Mouse (Mus musculus) forebrain, embryonic 14.5 days (tissue): ENCODE measurements around the gene Cox8b. TPM values are rescaled to one million over a fixed set of nuclear protein-coding genes. Genes with fewer than 3 reads are reported as not detected.

Experiments used
- ATAC-seq: fragments of 200-750 bp; cut with Nextera tagmentation; 2 replicates; pipeline ENCODE4 v1.8.0; 2017; ENCODE audit warnings: mild to moderate bottlenecking, moderate library complexity
- DNase-seq: peaks from one replicate; pipeline ENCODE4 v3.0.0-alpha.2; 2015; ENCODE audit warnings: low spot score
- H3K27ac ChIP-seq: fragments of 300-500 bp; sonication (generic); 2 replicates; pipeline ENCODE4 v1.5.1; 2014; ENCODE audit warnings: low read depth, mild to moderate bottlenecking, control low read depth, low read length, moderate library complexity
- H3K27me3 ChIP-seq: fragments of 300-500 bp; sonication (generic); replicated peaks from 2 replicates; pipeline ENCODE4 v1.6.1; 2014; ENCODE audit warnings: low read length, control low read depth, mixed read lengths; ENCODE audit not compliant: control insufficient read depth, insufficient read depth
- H3K36me3 ChIP-seq: fragments of 300-500 bp; sonication (generic); 2 replicates; pipeline ENCODE4 v1.6.1; 2014; ENCODE audit warnings: low read length, control low read depth; ENCODE audit not compliant: control insufficient read depth, insufficient read depth
- H3K4me1 ChIP-seq: fragments of 300-500 bp; sonication (generic); 2 replicates; pipeline ENCODE4 v1.6.1; 2014; ENCODE audit warnings: antibody characterized with exemption, low read length, control low read depth; ENCODE audit not compliant: control insufficient read depth, insufficient read depth
- H3K4me2 ChIP-seq: fragments of 300-500 bp; sonication (generic); 2 replicates; pipeline ENCODE4 v1.6.1; 2014; ENCODE audit warnings: mild to moderate bottlenecking, control low read depth, low read length
- H3K4me3 ChIP-seq: fragments of 300-500 bp; sonication (generic); 2 replicates; pipeline ENCODE4 v1.5.1; 2014; ENCODE audit warnings: low read depth, low read length, control low read depth
- H3K9ac ChIP-seq: fragments of 300-500 bp; sonication (generic); 2 replicates; pipeline ENCODE4 v1.6.1; 2014; ENCODE audit warnings: mild to moderate bottlenecking, low read length, control low read depth, moderate library complexity
- H3K9me3 ChIP-seq: fragments of 300-500 bp; sonication (generic); replicated peaks from 2 replicates; pipeline ENCODE4 v1.6.1; 2016; ENCODE audit warnings: low read length, control low read depth, mixed read lengths; ENCODE audit not compliant: control insufficient read depth
- WGBS: fragments of 180-500 bp; shearing (Covaris S2); extraction: QIAGEN DNeasy Blood & Tissue Kit; methylation state at CpG from one replicate; pipeline ENCODE4 v1.1.7; 2014; 5-methylcytosine and 5-hydroxymethylcytosine counted together
- polyA plus RNA-seq: library from polyadenylated mRNA; unstranded; fragments of >200 nt; fragmentation: Nextera tagmentation; extraction: Ambion mirVana; gene quantifications from 2 replicates; pipeline ENCODE4 v1.2.1, GENCODE M21; 2014

Cox8b gene
- polyA plus RNA-seq, 1 experiment from 2014 or later = not detected

DNA sequence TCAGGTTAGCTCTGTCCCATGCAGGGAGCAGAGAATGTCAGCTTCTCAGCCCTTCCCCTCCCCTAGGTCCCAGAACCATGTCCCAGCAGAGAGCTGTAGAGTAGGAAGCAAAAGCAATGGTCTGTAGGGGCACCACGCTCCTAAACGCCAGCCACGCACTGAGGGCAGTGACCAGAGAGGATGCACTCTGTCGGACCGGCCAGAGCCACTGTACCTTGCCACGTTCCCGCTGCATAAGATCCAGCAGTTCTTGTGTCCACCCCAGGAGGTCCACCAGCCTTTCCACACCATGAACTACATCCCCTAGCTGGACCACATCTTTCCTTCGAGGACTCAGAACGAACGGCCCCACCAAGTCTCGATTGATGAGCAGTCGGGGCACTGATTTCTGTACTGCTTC is 35.5 kb downstream of the Cox8b start:
- H3K4me3 ChIP-seq = no peak overlapping the region
- H3K9ac ChIP-seq = no peak overlapping the region
- no peaks in the 10 kb centered on the region for H3K9me3 ChIP-seq
- H3K27me3 ChIP-seq = no peaks in the 10 kb centered on the region
- 90% methylated on average over 12 of the region's 12 CpGs for WGBS
- H3K36me3 ChIP-seq = peaks cover 69% of the 10 kb centered on the region
- no peaks in the 10 kb centered on the region for H3K4me1 ChIP-seq
- no peak overlapping the region for H3K27ac ChIP-seq
- no peak overlapping the region for H3K4me2 ChIP-seq
- ATAC-seq = no peak
- DNase-seq = no peak

DNA sequence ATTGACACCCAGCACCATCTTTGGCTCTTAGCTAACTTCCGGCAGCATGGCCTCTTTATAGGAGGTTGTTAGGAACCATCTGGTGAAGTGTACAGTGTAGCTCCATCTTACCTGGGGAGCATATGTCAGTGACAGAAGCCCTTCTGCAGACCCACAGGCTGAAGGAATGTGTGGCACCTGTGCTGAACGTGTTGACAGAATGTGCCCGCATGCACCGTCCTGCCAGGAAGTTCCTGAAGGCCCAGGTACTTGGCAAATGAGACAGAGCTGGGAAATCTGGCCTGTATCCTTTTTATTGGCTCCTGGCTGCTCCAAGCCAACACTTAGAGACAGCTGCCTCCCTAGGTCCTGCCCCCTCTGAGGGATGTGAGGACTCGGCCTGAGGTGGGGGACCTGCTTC is 39.5 kb downstream of the Cox8b start:
- H3K4me3 ChIP-seq = no peak overlapping the region
- H3K9me3 ChIP-seq = no peaks in the 10 kb centered on the region
- H3K27me3 ChIP-seq = no peaks in the 10 kb centered on the region
- no peak overlapping the region for H3K4me2 ChIP-seq
- no peak overlapping the region for H3K9ac ChIP-seq
- DNase-seq (no peak), ATAC-seq (no peak)
- H3K4me1 ChIP-seq = peaks cover 11% of the 10 kb centered on the region
- 90% methylated on average over 5 of the region's 5 CpGs for WGBS
- peaks cover 70% of the 10 kb centered on the region for H3K36me3 ChIP-seq
- no peak overlapping the region for H3K27ac ChIP-seq

DNA sequence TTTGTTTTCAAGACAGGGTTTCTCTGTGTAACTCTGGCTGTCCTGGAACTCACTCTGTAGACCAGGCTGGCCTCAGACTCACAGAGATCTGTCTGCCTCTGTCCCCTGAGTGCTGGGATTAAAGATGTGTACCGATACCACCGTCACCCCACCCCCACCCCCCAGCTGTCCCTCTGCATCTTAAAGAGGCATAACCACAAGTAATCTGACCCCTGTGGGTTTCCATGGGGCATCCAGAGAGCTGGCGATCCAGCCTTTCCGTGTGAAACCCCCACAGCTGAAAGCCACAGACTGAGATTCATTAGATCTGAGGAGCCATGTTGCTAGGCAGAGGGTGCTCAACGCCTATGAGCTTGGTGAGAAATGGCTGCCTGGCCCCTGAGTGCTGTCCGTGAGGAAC is 40.2 kb downstream of the Cox8b start:
- DNase-seq = no peak
- no peak overlapping the region for H3K4me3 ChIP-seq
- 80% methylated on average over 6 of the region's 6 CpGs for WGBS
- H3K27me3 ChIP-seq = no peaks in the 10 kb centered on the region
- H3K27ac ChIP-seq = no peak overlapping the region
- no peaks in the 10 kb centered on the region for H3K9me3 ChIP-seq
- no peak overlapping the region for H3K4me2 ChIP-seq
- H3K36me3 ChIP-seq = peaks cover 65% of the 10 kb centered on the region
- no peak for ATAC-seq
- no peak overlapping the region for H3K9ac ChIP-seq
- H3K4me1 ChIP-seq = peaks cover 18% of the 10 kb centered on the region

DNA sequence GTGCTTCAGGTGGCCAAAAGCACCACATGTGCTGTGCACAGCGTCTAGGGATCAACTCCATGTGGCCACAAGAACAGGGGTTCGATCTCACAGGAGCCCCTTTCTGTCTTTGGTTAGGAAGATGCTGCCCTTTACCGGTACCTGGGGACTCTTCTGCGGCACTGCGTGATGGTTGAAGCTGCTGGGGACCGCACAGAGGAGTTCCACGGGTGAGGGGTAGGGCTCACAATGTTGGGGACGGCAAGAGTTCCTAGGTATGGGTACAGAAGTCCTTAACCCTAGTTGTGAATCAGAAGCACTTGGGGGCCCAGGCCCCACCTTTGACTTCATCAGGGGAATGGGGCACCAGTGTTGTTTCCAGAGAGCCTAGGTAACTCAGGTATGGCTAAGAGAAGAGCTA is 41.5 kb downstream of the Cox8b start:
- WGBS = 95% methylated on average over 8 of the region's 8 CpGs
- Histone ChIP-seq H3K4me2 (peak overlapping the region; percentile 98), H3K9me3 (no peaks in the 10 kb centered on the region), H3K27ac (no peak overlapping the region), H3K9ac (peak overlapping the region; percentile 96), H3K4me1 (peaks cover 18% of the 10 kb centered on the region), H3K36me3 (peaks cover 62% of the 10 kb centered on the region), H3K4me3 (0 out of 2 replicates have a peak overlapping the region, but pooled peaks have one; percentile 78), H3K27me3 (no peaks in the 10 kb centered on the region)
- DNase-seq = no peak
- ATAC-seq = no peak

DNA sequence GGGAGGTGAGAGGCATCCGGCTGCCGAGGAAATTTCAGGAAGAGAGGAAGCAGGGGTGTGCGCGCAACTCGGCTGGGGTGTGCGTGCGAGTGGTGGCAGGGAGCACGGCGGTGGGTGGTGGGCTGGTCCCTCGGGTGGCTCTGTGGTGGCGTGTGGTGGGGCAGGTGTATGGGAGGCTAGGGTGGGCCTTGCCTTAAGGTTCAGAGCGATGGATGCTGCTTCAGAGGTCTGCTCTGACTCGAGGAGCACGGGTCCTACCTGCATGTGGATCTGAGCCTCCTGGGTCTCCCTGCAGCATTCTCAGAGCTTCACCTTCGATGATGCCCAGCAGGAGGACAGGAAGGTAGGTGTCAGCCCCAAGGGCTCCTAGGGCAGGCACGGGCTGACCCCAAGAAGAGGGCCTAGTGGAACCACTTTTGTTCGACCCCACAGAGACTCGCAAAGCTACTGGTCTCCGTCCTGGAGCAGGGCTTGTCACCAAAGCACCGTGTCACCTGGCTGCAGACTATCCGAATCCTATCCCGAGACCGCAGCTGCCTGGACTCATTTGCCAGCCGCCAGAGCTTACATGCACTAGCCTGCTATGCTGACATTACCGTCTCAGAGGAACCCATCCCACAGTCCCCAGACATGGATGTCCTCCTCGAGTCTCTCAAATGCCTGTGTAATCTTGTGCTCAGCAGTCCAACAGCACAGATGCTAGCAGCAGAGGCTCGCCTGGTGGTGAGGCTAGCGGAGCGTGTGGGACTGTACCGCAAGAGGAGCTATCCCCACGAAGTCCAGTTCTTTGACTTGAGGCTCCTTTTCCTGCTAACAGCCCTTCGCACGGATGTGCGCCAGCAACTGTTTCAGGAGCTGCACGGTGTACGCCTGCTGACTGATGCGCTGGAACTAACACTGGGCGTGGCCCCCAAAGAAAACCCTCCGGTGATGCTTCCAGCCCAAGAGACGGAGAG is 42.4 kb downstream of the Cox8b start, which contains the start of gene Bet1l:
TSS of gene Bet1l (minus strand) at position 28 of the 956 bp plus-strand sequence.
- peaks cover 62% of the 10 kb centered on the region for H3K36me3 ChIP-seq
- WGBS = 37% methylated on average over 40 of the region's 40 CpGs
- H3K4me1 ChIP-seq = peaks cover 18% of the 10 kb centered on the region
- peak within 1 kb of the TSS; percentile 98 for H3K4me2 ChIP-seq
- H3K27ac ChIP-seq = peak within 1 kb of the TSS; percentile 88
- no peak for DNase-seq
- no peaks in the 10 kb centered on the region for H3K9me3 ChIP-seq
- ATAC-seq = peak; percentile 25
- peak within 1 kb of the TSS; percentile 96 for H3K9ac ChIP-seq
- H3K27me3 ChIP-seq = no peaks in the 10 kb centered on the region
- peak within 1 kb of the TSS; percentile 78 for H3K4me3 ChIP-seq

DNA sequence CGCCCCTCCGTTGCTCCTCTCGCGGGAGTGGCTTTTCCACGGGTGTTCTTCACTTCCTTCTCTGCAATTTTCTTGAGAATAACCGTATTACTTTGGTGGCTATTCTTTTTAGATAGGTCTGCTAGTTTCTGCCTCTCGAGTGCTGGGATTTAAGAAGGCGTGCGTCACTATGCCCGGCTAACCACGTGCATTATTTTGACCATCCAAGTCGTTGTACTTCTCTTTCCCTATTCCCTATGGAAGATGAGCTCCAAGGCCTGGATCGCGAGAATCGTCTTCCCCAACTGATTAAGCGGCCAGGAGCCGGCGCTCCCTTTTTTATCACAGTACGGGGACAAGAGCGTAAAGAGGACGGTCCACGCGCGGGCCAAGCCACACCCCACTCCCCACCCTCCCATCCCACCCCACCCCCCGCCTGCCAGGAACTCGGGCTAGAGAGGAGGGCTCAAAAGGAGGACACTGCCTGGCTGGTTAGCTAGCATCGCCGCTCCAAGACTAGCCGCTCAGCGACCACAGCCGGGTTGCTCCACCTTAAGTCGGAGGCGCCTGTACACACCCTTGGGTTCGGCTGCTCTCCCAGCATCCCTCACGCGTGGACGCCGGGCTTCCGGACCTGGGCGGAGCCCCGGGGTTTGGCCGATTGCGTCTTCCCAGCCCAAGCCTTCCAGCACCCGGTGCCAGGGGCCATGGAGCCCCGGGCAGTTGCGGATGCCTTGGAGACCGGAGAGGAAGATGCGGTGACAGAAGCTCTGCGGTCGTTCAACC is 43.3 kb downstream of the Cox8b start, which contains the start of gene Ric8a:
TSS of gene Ric8a (plus strand) at position 173 of the 765 bp plus-strand sequence.
- peak; percentile 83 for ATAC-seq
- Histone ChIP-seq H3K4me3 (peak within 1 kb of the TSS; percentile 78), H3K36me3 (peaks cover 62% of the 10 kb centered on the region), H3K4me1 (peaks cover 18% of the 10 kb centered on the region), H3K4me2 (peak within 1 kb of the TSS; percentile 98), H3K27me3 (no peaks in the 10 kb centered on the region), H3K9me3 (no peaks in the 10 kb centered on the region), H3K27ac (peak within 1 kb of the TSS; percentile 88), H3K9ac (peak within 1 kb of the TSS; percentile 96)
- WGBS = under 1% methylated on average over 50 of the region's 50 CpGs
- peak; percentile 80 for DNase-seq

DNA sequence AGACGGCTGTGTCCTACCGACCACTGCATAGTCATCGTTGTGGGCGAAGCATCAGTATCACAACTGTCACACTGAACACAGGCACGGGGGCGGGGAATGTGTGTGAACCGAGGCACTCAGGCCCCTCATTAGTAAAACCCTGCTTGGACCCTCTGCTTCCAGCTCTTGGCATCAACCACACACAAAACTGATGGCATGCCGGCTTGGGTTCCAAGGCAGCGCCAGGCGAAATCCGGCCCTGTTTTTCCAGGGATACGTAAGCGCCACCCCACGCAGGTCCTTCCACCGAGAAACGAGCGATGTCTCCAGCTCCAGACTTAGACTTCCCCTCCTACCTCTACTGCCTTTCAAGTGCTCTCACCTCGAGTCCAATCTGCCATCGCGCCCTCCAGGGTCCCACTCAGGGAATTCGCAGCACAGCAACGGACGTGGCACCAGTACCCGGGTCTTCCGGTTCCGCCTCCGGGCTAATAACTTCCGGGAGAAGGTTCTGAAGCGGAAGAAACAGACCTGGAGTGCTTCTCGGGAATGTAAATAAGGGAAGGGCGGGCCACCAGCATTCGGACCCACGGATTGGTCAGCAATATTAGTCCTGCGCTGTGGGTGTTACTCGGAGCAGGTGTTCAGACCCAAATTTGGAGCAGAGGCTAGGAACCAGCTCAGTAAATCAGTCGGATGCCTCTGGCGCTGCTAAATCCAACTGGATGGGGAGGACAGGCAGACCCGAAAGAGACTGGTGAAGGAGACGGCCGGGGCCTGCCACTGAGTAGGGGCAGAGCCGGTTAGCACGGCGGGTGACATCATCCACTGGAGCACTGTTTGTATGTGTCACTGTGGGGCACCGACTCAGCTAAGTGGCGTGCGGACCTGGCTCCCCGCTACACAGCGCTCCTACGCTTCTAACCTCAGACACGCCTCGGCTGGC is 44.1 kb downstream of the Cox8b start, which contains the start of gene Gm45785:
TSS of gene Gm45785 (minus strand) at position 472 of the 925 bp plus-strand sequence.
- H3K4me1 ChIP-seq = peaks cover 18% of the 10 kb centered on the region
- WGBS = 1% methylated on average over 51 of the region's 51 CpGs
- peak within 1 kb of the TSS; percentile 88 for H3K27ac ChIP-seq
- H3K9ac ChIP-seq = peak within 1 kb of the TSS; percentile 96
- ATAC-seq (peak; percentile 82), DNase-seq (peak; percentile 94)
- H3K36me3 ChIP-seq = peaks cover 60% of the 10 kb centered on the region
- no peaks in the 10 kb centered on the region for H3K27me3 ChIP-seq
- peak within 1 kb of the TSS; percentile 78 for H3K4me3 ChIP-seq
- H3K9me3 ChIP-seq = no peaks in the 10 kb centered on the region
- H3K4me2 ChIP-seq = peak within 1 kb of the TSS; percentile 98

DNA sequence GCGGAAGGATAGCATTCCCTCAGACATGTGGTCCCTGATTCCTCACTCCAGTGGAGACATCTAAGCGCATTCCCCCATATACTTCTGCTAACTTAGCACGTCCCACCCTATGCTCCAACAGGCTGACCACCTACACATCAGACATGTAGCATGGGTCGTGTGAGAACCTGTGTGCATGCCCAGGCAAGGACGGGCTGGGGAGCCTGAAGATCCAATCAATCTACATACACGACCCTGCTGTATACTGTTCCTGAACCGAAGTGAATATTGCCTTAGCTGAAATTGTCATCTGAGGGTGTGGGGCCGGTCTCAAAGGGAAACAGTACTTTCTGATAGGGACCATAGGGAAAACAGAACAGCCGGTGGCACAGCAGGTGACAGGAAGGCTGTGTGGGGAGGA is 45.1 kb downstream of the Cox8b start:
- Histone ChIP-seq H3K36me3 (peaks cover 54% of the 10 kb centered on the region), H3K27me3 (no peaks in the 10 kb centered on the region), H3K4me1 (peaks cover 18% of the 10 kb centered on the region), H3K27ac (no peak overlapping the region), H3K4me3 (peak overlapping the region; percentile 78), H3K9ac (peak overlapping the region; percentile 96), H3K9me3 (no peaks in the 10 kb centered on the region), H3K4me2 (peak overlapping the region; percentile 98)
- WGBS = 88% methylated on average over 9 of the region's 9 CpGs
- ATAC-seq = no peak
- no peak for DNase-seq
